Mouse (Mus musculus) layer of hippocampus, adult 11-12 months (tissue): ENCODE measurements around the gene Isyna1.

Source experiments
- DNase-seq: peaks from one replicate; pipeline ENCODE4 v3.0.0; 2022; ENCODE audit warnings: low spot score

Isyna1 gene

DNA sequence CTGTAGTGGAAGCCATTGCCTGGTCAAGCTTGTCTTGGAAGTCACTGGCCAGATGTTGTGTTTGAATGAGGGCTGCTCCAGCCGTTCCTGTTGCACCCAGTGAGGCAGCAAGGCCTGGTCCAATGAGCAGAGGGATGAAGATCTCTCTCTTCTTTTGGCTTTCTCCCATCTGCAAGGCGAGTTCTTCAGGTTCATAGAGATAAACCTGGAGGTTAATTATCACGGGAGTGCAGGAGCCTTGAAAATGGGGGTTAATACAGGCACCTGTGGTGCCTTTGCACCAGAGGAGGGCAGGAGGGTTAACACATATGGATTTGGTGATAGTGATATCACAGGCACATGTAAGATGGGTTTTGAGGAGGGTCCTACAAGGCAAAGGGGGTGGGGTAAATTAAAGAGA, 28.0 kb downstream of the Isyna1 start:
- DNase-seq, result no peak

DNA sequence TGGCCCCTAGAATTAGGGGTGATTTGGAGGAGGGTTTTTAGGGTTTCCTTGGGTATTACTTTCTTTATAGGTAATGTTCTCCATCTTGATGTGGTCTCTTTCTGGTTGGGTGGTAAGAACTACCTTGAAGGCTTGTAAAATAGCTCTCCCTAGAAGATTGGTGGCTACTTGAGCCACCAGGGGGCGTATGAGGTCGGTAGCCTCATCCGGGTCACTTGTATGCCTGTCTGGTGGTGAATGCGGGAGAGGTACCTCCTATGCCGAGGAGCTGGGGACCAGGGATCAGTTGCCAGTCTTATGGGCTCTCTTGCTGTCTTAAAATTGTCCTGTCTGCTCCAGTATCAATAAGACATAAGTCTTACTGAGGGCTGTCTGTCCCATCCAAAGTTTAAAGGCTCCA, 30.9 kb downstream of the Isyna1 start:
- no peak for DNase-seq

DNA sequence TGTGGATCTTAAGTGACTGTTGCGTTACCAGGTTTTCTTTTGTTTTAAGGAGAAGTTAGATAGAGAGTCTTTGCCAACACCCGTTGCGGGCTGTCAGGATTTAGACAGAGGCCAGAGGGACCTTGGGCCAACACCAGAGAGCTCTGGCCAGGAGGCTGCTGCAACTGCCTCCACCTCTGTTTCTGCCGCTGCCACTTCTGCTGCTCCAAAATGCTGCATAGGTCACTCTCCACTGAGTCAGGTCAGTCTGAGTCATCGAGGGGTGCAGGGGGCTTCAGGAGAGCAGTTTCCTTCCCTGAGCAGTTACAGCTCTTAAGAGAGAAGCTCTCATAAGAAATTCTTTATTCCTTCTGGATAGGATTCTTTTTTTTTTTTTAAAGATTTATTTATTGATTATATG, 32.9 kb downstream of the Isyna1 start:
- DNase-seq, result no peak

DNA sequence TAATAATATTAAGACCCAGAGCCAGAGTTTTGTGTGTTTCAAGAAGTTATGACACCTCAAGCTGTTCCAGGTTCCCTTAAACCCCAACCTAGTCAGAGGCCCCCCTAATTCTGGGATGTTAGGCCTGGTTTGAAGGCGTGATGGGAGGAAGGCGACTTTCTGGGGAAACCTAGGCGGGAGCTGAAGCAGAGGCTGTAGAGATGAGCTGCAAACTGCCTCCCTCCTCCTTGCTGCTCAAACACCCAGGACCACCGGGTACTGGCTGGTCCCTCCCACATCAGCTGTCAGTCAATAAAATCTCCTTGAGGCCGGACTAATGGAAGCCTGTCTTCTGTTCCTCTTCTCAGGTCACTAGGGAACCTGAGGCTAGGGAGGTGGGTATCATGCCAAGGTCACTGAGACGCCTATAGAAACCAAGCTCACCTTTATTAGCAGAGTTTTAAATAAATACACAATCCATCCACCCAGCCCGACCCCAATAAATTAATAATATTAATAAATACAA, 34.9 kb downstream of the Isyna1 start:
- DNase-seq, result no peak

DNA sequence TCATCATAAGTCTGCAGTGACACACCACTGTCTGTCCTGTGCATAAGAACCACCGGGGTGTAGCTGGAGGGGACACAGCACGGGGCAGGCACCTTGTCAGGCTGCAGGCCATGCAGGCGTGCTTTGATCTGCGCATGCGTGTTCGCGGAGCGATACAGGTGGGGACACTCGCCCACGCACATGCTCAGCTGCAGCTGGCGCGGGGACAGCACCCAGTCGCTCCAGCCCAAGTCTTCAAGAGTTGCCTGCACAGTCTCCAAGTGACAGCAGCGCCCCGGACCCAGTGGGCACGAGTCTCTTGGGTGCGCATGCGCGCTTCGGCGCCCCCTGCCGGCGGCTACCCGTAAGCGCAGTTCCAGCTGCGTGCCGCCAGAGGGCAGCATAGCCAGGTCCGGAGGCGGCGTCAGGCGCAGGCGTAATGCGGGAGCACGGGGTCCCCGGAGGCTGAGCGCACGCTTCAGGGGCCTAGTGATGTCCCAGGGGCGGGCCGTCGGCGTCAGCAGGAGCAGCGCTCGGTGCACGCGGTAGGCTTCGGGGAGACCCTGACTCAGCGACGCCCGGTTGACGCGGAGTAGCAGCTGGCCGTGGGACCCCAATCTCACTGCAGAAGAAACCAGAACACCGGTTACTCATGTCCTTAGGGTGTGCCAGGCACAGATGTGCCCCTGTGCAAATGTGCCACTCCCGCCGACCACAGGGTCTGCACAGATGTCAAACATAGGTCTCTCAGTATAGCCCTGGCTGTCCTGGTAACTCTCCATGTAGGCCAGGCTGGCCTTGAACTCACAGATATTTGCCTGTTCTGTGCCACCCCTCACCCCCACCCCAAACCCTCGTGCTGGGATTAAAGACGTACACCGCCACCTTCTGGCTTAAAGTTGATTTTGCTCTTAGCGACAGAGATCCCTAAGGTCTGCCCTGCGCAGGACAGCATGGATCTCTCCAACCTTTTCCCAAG, 35.7 kb downstream of the Isyna1 start:
- DNase-seq, result peak; percentile 93

DNA sequence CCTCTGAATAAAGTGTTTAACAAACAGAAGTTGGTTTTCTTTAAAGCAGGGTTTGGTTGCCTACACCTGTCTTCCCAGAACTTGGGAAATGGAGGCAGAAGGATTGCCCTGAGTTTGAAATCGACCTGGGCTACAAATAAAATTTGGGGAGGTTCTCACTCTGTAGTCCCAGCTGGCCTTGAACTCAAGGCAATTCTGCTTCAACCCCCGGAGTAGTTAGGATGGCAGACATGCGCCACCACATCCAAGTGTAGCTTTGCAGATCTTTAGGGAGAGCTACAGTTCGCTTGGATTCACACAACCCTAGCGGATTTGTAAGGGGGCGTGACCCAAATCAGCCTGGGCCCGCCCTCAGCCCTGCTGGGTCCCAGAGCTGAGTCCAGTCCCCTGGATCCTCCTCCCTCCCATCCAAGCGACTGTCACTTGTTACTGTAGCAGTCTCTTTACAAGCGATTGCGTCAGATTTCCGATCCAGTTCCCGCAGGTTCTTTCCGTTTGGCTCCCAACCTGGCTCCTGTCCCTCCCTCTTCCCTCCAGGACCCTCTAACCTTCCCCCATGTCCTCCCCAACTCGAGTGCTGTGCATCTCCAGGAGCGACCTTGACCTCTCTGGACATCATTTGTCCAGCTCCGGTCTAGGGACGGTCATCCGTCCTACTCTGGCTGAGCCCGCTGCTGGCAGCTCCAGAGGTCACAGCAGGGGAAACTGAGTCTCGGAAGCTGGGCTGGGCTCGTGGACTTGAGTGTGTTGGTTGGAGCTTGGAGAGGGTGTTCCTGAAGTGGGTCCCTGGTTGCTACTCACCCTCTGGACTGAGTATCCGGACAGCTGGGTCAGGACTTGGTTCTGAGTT, 36.6 kb downstream of the Isyna1 start:
- DNase-seq, result no peak

DNA sequence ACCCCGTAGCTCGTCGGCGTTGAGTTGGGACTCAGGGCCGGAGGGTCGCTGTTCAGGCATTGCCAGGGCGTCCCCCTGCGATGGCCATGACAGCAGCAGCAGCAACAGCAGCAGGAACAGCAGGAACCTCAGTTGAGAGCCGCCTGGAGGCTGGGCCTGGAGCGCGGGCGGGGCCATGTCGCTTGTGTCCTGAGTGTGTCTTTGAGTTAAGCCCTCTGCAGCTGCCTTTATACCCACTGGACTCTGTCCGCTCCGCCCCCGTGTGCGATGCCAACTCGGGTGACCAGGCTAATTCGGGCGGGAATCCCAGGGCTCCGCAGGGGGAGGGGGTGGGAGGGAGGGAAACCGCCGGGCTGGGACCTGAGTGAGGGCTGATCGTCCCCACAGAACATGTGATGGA, 37.3 kb downstream of the Isyna1 start:
- no peak for DNase-seq

DNA sequence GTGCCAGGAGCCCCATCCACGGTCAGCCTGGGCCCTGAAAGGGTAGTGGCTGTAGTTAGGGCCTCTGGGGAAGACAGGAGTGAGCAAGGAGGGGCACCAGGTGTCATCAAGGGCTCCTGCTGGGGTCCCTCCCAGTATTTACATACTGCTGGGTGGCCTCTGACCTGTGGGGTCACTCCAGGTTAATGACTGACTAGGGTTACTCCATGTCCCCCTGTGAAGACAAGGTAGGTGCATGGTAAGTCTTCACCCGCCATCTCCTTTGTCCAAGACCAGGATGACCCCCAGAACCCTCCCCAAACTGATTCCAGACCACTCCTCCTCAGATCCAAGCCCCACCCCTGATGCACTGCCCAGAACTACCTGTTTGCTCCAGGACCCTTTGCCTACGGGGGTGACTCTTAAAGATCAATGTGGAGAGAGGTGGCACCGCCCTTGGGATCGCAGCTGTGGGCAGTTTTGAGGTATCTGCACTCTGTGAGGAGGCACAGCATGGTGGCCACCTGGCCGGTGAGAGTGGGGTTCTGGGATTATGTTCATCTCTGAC, 38.2 kb downstream of the Isyna1 start, which contains the start of gene Gdf15:
Gdf15 (minus strand) TSS at position 111 of the 547 bp plus-strand sequence.
- DNase-seq, result no peak

DNA sequence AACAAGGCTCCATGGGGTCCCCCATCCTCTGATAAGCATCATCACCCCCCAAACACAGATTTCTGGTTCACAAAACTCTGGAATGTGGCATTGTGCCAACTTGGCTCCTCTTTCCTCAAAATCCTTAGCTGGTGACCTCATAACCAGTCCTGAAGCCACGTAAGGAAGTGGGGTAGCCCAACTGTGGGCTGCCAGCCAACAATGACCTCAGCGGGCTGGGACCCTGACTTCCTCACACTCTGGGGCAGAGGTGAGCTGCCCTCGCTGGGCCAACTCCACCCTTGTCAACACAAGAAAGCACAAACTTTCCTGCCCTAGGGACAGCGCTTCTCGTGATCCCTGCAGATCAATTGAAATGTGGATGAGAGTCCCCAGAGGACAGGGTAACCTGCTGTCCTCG, 39.9 kb downstream of the Isyna1 start:
- DNase-seq, result no peak

DNA sequence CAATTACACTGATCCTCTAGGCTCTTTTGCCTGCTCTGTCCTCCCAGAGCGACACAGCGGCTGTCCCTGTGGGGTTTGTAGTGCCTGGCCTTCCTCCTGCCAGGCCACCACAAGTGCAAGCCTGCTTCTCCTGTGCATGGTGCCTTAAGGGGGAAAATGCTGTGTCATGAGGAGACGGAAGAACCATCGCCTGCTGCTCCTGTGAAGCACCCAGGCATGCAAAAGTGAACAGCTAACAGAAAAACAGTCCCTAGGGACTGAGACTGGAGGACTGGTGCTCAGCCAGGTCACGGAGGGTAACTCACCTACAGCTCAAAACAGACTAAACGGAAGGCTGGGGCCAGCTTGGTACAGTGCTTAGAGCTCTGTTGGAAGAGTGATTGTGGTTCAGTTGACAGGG, 41.4 kb downstream of the Isyna1 start:
- DNase-seq, result no peak

DNA sequence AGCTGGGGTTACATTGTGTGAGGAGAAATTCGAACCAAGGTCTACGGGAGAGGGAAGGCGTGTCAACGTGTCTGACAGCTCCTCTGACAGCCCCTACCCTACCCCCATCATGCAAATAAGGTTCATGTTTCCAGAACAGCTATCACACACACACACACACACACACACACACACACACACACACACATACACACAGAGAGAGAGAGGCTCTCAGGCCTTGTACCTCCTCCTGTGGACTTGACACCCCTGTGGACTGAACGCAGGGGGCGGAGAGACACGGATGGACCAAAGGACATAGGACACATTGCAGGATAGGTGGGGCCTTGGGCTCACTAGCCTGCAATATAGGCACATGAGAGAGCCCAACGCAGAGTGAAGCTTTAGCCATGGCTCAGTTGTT, 42.7 kb downstream of the Isyna1 start:
- no peak for DNase-seq

DNA sequence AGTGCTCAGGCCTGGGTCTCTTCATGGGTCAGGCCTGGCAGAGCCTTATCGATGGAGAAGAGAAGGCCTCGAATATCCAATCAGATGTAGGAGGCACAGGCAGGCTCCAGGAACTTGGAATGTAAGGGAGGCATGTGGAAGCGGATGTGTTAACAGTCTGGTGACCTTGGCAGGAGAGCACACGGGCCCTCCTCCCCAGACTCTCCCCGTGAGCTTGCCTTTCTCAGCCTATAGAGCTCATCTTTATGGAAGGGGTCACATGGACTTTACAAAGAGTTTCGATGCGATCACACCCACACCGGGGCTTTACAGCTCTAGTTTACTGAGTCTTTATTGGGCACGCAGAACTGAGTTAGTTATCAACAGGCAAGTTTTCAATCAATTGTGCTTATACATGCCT, 44.6 kb downstream of the Isyna1 start:
- DNase-seq, result no peak

DNA sequence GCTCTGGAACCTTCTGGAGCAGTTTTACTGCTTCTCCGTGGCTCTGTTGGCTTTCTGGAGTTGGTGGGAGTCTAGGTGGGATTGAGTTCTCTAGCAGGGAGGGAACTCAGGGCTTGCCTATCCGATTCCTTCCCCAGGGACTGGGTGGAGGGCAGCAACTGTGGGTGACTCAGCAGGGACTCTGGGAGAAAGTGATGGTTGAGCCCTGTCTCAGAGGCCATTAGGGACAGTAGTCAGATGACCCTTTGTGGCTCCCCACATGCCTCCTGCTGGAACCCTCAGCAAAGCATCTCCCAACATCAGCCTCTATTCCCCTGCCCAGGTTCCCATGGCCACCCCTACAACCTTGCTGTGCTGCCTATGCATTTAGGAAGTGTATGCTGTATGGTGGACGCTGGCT, 48.8 kb downstream of the Isyna1 start:
- DNase-seq, result no peak

DNA sequence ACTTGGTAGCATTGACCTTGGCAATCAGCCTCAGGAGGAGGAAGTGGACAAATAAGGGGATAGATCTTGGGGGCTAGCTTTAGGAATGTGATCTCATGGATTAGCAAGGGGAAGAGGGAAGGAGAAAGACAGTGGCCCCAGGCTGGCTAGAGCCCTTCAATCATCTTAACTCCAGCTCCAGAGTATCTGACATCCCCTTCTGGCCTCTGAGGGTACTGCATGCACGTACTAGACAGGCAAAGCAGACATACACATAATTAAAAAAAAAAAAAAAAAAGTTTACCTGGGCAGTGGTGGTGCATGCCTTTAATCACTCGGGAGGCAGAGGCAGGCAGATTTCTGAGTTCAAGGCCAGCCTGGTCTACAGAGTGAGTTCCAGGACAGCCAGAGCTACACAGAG, 49.9 kb downstream of the Isyna1 start:
- no peak for DNase-seq

DNA sequence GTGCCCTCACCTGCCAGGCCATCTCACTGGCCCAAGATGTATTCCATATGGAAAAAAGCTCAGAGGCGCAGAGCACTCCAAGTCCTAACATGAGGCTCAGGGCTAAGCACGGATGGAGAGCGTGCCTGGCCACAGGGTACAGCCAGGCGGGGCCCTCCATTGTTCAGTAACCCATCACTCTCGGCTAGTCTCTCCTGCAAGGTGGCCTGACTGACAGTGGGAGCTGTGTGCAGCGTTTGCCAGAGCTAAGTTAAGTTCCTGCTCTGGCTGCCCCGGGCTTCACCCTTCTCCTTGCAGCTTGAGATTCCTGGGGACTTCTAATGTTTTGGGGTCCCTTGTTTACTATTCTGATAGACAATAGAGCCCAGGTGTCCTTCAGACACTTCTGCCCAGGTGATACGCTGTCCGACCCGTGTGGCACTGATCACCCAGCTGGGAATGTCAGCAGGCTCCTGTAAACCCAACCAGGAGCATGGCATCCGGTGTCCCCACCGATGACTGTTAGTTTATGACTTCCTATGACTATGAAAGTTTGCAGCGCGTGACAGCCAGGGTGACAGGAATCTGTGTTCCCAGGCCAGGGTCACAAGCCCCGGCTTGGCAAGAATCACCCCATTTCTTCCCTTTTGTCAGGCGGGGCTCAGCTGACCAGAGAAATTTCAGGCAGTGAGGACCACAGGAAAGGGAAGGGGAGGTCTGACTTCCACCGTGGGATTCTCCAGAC, 51.5 kb downstream of the Isyna1 start:
- DNase-seq, result no peak

DNA sequence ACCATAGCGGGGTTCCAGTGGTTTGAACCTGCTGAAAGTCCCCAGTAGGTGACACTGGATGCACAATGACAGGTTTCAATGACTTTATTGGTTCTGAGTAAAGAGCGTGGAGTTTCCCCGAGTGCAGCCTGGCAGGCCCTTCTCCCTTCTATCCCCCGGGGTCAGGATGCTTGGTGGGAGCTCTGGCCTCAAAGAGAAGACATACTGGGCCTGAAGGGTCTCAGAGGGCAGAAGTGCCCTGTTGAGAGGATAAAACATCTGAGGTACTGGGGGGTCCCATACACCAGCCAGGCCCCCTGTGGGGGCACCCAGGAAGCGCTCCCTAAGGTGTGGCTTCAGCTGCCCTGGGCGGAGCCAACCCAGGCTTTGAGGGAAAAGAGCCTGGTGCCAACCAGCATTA, 52.2 kb downstream of the Isyna1 start:
- DNase-seq, result no peak

DNA sequence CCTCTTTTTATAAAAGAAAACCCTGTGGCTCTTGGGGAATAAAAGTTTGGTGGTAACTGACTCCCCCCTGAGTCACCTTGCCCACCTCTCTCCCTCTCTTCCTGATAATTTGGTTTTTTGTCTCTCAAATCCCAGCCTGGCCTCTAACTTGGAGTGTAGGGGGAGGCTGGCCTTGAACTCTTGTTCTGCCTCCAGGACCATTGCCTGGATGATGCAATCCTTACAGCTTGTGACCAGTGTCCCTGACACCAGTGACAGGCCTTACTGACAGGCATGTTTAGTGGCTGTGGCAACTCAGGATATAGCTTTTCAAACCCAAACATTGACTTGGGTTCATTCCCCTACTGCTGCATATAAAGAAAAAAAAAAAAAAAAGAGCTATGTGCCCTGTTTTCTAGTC, 52.6 kb downstream of the Isyna1 start:
- DNase-seq, result no peak
